Mouse (Mus musculus): ENCODE measurements at regions not wholly inside any gene's neighbourhood (a gene's known extent, or its start where the extent isn't known, plus 50 kb on each side); places are given as distances from the start of the nearest gene placed in this dataset.

DNA sequence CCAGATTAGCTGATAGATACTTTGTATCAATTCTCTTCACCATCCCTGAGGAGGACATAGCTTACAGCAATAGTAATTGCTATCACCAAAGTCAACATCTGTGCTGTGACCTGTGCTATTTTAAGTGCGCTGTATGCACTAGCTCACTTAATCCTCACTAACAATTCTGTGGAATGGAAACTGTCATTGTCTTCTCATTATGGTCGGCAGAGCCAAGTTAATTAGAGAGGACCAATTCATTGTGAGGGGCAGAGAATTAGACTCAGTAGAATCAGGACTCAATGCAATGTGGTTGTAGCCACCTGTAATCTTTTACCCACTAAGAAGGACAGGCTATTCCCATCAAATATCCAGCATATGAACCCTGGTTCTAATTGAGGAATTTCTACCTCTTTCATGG, 145.3 kb downstream of the Arrdc4 start:
- no peak for TF ChIP-seq CTCF (IDR thresholded peaks at IDR 0.05; ENCODE audit: extremely low read depth, insufficient read depth, insufficient read length, insufficient replicate concordance)
- no peak for TF ChIP-seq POLR2A (IDR thresholded peaks at IDR 0.05; ENCODE audit: low read depth, low read length)
